Mouse (Mus musculus): ENCODE results near the gene Slc4a8.

Gene Slc4a8

GRCm38 (mm10) chr15:100761419-100762185 is at the start of gene Slc4a8:
TSS of gene Slc4a8 (plus strand) at chr15:100761747.
- peak; percentile 82 for DNase-seq (ENCODE audit: low read depth, low spot score)

GRCm38 (mm10) chr15:100714470-100714869 is 47.1 kb upstream of the Slc4a8 start:
- DNase-seq (ENCODE audit: low read depth, low spot score), result no peak

- DNase-seq (ENCODE audit: low read depth, low spot score), result no peak
These were observed 46.1 kb upstream of the Slc4a8 start for GRCm38 (mm10) chr15:100715399-100715993.

- DNase-seq (ENCODE audit: low read depth, low spot score), result no peak
These were observed 43.6 kb upstream of the Slc4a8 start for GRCm38 (mm10) chr15:100717933-100718332.

GRCm38 (mm10) chr15:100718572-100718971 is 43.0 kb upstream of the Slc4a8 start:
- no peak for DNase-seq (ENCODE audit: low read depth, low spot score)

- no peak for DNase-seq (ENCODE audit: low read depth, low spot score)
These were observed 42.3 kb upstream of the Slc4a8 start for GRCm38 (mm10) chr15:100719217-100719616.

- no peak for DNase-seq (ENCODE audit: low read depth, low spot score)
These were observed 41.5 kb upstream of the Slc4a8 start for GRCm38 (mm10) chr15:100720066-100720465.

GRCm38 (mm10) chr15:100721445-100721844 is 40.1 kb upstream of the Slc4a8 start:
- no peak for DNase-seq (ENCODE audit: low read depth, low spot score)

- DNase-seq (ENCODE audit: low read depth, low spot score), result no peak
These were observed 39.5 kb upstream of the Slc4a8 start for GRCm38 (mm10) chr15:100722026-100722425.

- DNase-seq (ENCODE audit: low read depth, low spot score), result no peak
These were observed 39.0 kb upstream of the Slc4a8 start for GRCm38 (mm10) chr15:100722564-100722963.

- DNase-seq (ENCODE audit: low read depth, low spot score), result no peak
These were observed 38.0 kb upstream of the Slc4a8 start for GRCm38 (mm10) chr15:100723505-100723904.

- no peak for DNase-seq (ENCODE audit: low read depth, low spot score)
These were observed 34.8 kb upstream of the Slc4a8 start for GRCm38 (mm10) chr15:100726721-100727120.

GRCm38 (mm10) chr15:100727834-100728233 is 33.7 kb upstream of the Slc4a8 start:
- DNase-seq (ENCODE audit: low read depth, low spot score), result no peak

GRCm38 (mm10) chr15:100728586-100728985 is 33.0 kb upstream of the Slc4a8 start:
- no peak for DNase-seq (ENCODE audit: low read depth, low spot score)

- DNase-seq (ENCODE audit: low read depth, low spot score), result no peak
These were observed 32.1 kb upstream of the Slc4a8 start, which contains the start of gene Galnt6 for GRCm38 (mm10) chr15:100729281-100729985. TSS of gene Galnt6 (minus strand) at chr15:100729376.

- DNase-seq (ENCODE audit: low read depth, low spot score), result no peak
These were observed 30.5 kb upstream of the Slc4a8 start for GRCm38 (mm10) chr15:100731081-100731480.

GRCm38 (mm10) chr15:100732580-100732979 is 29.0 kb upstream of the Slc4a8 start:
- DNase-seq (ENCODE audit: low read depth, low spot score), result no peak

- DNase-seq (ENCODE audit: low read depth, low spot score), result no peak
These were observed 26.2 kb upstream of the Slc4a8 start for GRCm38 (mm10) chr15:100735095-100735952.

- no peak for DNase-seq (ENCODE audit: low read depth, low spot score)
These were observed 25.6 kb upstream of the Slc4a8 start for GRCm38 (mm10) chr15:100735953-100736300.

GRCm38 (mm10) chr15:100737667-100738066 is 23.9 kb upstream of the Slc4a8 start:
- no peak for DNase-seq (ENCODE audit: low read depth, low spot score)

GRCm38 (mm10) chr15:100738351-100738781 is 23.2 kb upstream of the Slc4a8 start:
- no peak for DNase-seq (ENCODE audit: low read depth, low spot score)

- no peak for DNase-seq (ENCODE audit: low read depth, low spot score)
These were observed 22.1 kb upstream of the Slc4a8 start for GRCm38 (mm10) chr15:100739442-100739841.
